Mouse (Mus musculus) CH12.LX (cell line): ENCODE measurements at regions not wholly inside any gene's neighbourhood (a gene's known extent, or its start where the extent isn't known, plus 50 kb on each side); places are given as distances from the start of the nearest gene placed in this dataset.

ENCODE experiments used
- DNase-seq: peaks from one replicate; pipeline ENCODE4 v3.0.0-alpha.2; 2013; ENCODE audit errors: extremely low read depth
- H3K27ac ChIP-seq: 2 replicates; pipeline ENCODE4 v1.5.1; 2012; ENCODE audit warnings: low read depth, mild to moderate bottlenecking, control low read depth, moderate library complexity; ENCODE audit not compliant: insufficient read depth
- H3K27me3 ChIP-seq: replicated peaks from 2 replicates; pipeline ENCODE3; 2012; ENCODE audit warnings: inconsistent platforms
- H3K36me3 ChIP-seq, 2 experiments: replicated peaks in 1 of 2; 2 replicates each; pipeline versions ENCODE3 to v1.6.1; 2012; ENCODE audit warnings: inconsistent platforms in 1 of 2, low read length in 1 of 2, mild to moderate bottlenecking in 1 of 2, mixed read lengths in 1 of 2, moderate library complexity in 1 of 2; ENCODE audit not compliant: control insufficient read depth in 1 of 2, insufficient read depth in 1 of 2
- H3K4me1 ChIP-seq, 2 experiments: 2 replicates each; pipeline ENCODE4 v1.6.1; 2012; ENCODE audit warnings: inconsistent platforms in 1 of 2, moderate library complexity in 1 of 2; ENCODE audit not compliant: insufficient read depth in 2 of 2, control insufficient read depth in 1 of 2
- H3K4me2 ChIP-seq: 2 replicates; pipeline ENCODE4 v1.6.1; 2012; ENCODE audit warnings: low read depth, mild to moderate bottlenecking, control low read depth; ENCODE audit not compliant: poor library complexity, insufficient read depth, severe bottlenecking
- H3K4me3 ChIP-seq, 3 experiments: fragments of 150-350 bp in 1 of 3; sonication (generic) in 1 of 3; replicated peaks in 1 of 3; 2 replicates each; pipeline versions ENCODE3 to v1.5.1; 2011 to 2012; ENCODE audit warnings: low read depth in 2 of 3, low read length in 2 of 3, mild to moderate bottlenecking in 2 of 3, moderate library complexity in 2 of 3, control low read depth in 1 of 3, improper control_type of control experiment in 1 of 3, inconsistent platforms in 1 of 3, mixed read lengths in 1 of 3; ENCODE audit not compliant: poor library complexity in 1 of 3
- H3K79me2 ChIP-seq: replicated peaks from 2 replicates; pipeline ENCODE4 v1.6.1; 2012; ENCODE audit warnings: mild to moderate bottlenecking, moderate library complexity; ENCODE audit not compliant: control insufficient read depth, poor library complexity, insufficient read depth, severe bottlenecking; ENCODE audit errors: extremely low read depth
- H3K9ac ChIP-seq: 2 replicates; pipeline ENCODE4 v1.6.1; 2012; ENCODE audit warnings: low read depth, mild to moderate bottlenecking, control low read depth, moderate library complexity; ENCODE audit not compliant: insufficient read depth
- H3K9me3 ChIP-seq: replicated peaks from 2 replicates; pipeline ENCODE3; 2012; ENCODE audit warnings: low read length, inconsistent platforms, mixed read lengths
- BHLHE40 ChIP-seq: IDR thresholded peaks from 2 replicates; pipeline ENCODE4 v1.6.1; 2011; ENCODE audit warnings: mild to moderate bottlenecking, low read depth, low read length, improper control_type of control experiment
- CTCF ChIP-seq, 2 experiments: IDR thresholded peaks in 1 of 2; conservative IDR thresholded peaks in 1 of 2; 2 replicates each; pipeline ENCODE4 v1.5.1; 2011 to 2012; ENCODE audit warnings: low read depth in 2 of 2, low read length in 2 of 2, improper control_type of control experiment in 1 of 2, inconsistent platforms in 1 of 2, mild to moderate bottlenecking in 1 of 2, moderate library complexity in 1 of 2
- HCFC1 ChIP-seq: IDR thresholded peaks from 2 replicates; pipeline ENCODE4 v1.6.1; 2012; ENCODE audit warnings: low read depth, mild to moderate bottlenecking, inconsistent platforms, low read length, improper control_type of control experiment
- JUND ChIP-seq: conservative IDR thresholded peaks from 2 replicates; pipeline ENCODE4 v1.6.1; 2011; ENCODE audit warnings: low read depth, low read length, improper control_type of control experiment
- MAFK ChIP-seq: IDR thresholded peaks from 2 replicates; pipeline ENCODE4 v1.6.1; 2011; ENCODE audit warnings: low read length, improper control_type of control experiment; ENCODE audit not compliant: insufficient replicate concordance
- MAX ChIP-seq: IDR thresholded peaks from 2 replicates; pipeline ENCODE4 v1.6.1; 2011; ENCODE audit warnings: low read length, improper control_type of control experiment
- MXI1 ChIP-seq: IDR thresholded peaks from 2 replicates; pipeline ENCODE4 v1.6.1; 2011; ENCODE audit warnings: mild to moderate bottlenecking, low read depth, low read length, improper control_type of control experiment
- MYC ChIP-seq: IDR thresholded peaks from 2 replicates; pipeline ENCODE4 v1.6.1; 2011; ENCODE audit warnings: low read depth, mild to moderate bottlenecking, improper control_type of control experiment, low read length
- NELFE ChIP-seq: IDR thresholded peaks from 2 replicates; pipeline ENCODE4 v1.6.1; 2011; ENCODE audit warnings: low read depth, low read length, improper control_type of control experiment
- POLR2A ChIP-seq: IDR thresholded peaks from 2 replicates; pipeline ENCODE4 v1.6.1; 2011; ENCODE audit warnings: low read depth, mild to moderate bottlenecking, improper control_type of control experiment, low read length
- POLR2AphosphoS2 ChIP-seq: IDR thresholded peaks from 2 replicates; pipeline ENCODE4 v1.6.1; 2011; ENCODE audit warnings: low read depth, low read length, improper control_type of control experiment
- TCF12 ChIP-seq: IDR thresholded peaks from 2 replicates; pipeline ENCODE4 v1.6.1; 2014; ENCODE audit warnings: low read depth, mild to moderate bottlenecking, inconsistent platforms, low read length, improper control_type of control experiment
- UBTF ChIP-seq: IDR thresholded peaks from 2 replicates; pipeline ENCODE4 v1.6.1; 2012; ENCODE audit warnings: low read depth, mild to moderate bottlenecking, inconsistent platforms, low read length, improper control_type of control experiment, moderate library complexity
- ZMIZ1 ChIP-seq: IDR thresholded peaks from 2 replicates; pipeline ENCODE4 v1.6.1; 2012; ENCODE audit warnings: low read depth, mild to moderate bottlenecking, inconsistent platforms, low read length, improper control_type of control experiment
- dilution Hi-C: fragments of 300-500 bp; cut with MboI; formaldehyde crosslinking; loops from 2 replicates; pipeline ENCODE4 v1.14.3; 2020; ENCODE audit warnings: low sequenced_read_pairs; ENCODE audit not compliant: extremely low pct_unique_long_range_greater_than_20kb, extremely low pct_ligation_motif_present
- in situ Hi-C: fragments of 300-500 bp; cut with MboI; formaldehyde crosslinking; loops from 3 replicates; pipeline ENCODE4 v1.14.3; 2019; ENCODE audit warnings: low sequenced_read_pairs, low pct_ligation_motif_present, low pct_unique_long_range_greater_than_20kb, mixed read lengths

DNA sequence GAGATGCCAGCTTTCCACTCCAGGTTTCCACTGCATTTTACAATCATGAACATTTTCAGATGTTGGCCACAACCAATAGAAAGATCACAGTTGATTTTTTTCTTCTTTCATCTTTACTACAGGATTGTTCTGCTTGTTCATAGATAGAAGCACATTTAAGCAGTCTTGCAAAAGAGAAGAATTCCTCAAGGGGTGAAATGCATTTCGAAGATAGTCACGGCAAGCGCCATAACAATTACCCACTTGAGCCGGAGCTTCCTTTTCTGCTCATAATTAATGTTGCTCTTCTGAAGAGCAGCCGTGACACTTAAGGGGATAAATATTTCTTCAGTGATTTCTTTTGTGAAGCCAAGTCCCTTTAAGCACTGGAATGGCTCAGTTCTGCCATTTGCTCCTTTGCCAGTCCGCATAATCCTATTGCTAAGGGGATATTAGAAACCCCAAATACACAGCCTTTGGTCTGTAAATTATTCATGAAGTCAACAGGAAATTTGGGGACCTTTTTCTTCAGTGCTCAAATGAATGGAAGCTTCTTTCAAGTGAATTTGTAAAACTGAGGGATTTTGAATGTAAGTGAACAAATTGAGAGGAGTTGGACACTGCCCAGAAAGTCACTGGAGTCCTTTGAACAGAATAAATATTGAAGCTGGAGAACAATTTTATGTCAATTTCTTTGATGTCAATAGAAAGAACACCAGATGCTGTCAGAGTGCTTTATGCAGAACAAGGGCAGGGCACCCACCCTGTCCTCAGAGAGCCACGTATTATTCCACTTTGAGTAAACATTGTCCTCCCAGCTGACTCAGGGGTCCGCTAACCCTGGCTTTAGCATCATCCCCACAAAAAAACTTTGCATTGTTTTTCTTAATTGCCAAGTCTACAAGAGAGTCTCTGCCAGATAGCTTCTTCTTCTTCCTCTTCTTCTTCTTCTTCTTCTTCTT, 74.1 kb upstream of the Adcy1 start:
- H3K4me1 ChIP-seq = no peaks in the 10 kb centered on the region
- no peaks in the 10 kb centered on the region for H3K9me3 ChIP-seq
- in situ Hi-C loops = no loop called here
- TF ChIP-seq MXI1 = no peak
- no peak for TF ChIP-seq MAX
- TF ChIP-seq JUND = no peak
- TF ChIP-seq UBTF = no peak
- no peak for TF ChIP-seq ZMIZ1
- no peak for TF ChIP-seq CTCF (conservative IDR thresholded peaks at IDR 0.05 in 1 of 2, IDR thresholded peaks at IDR 0.05 in 1 of 2; ENCODE audit: low read depth in 2 of 2, low read length in 2 of 2)
- no peak for TF ChIP-seq MAFK
- TF ChIP-seq, all 38 proteins: peak for 0
- DNase-seq = no peak
- Histone ChIP-seq H3K36me3 (no peaks in the 10 kb centered on the region), H3K27ac (no peak overlapping the region), H3K4me2 (no peak overlapping the region), H3K79me2 (no peaks in the 10 kb centered on the region), H3K4me3 (no peak overlapping the region), H3K27me3 (peaks cover 76% of the 10 kb centered on the region), H3K9ac (no peak overlapping the region)
- dilution Hi-C loops = no loop called here

DNA sequence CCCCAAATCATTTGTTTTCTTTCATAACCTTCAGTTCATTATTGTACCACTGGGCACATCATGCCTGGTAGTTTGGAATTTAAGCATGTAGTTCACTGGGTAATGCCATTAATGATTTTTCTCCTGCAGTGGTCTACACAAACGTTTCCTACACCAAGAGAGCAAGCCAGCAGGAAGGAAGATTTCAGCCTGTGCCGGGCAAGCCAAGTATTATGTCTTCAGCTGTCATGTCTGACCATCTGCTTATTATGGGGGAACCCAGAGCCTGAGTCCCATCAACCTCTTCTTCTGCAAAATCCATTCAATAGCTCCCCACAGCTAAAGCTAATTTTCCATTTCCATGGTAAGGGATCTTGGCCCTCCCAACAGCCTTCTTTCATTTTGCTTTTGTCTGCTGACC, 75.3 kb upstream of the Adcy1 start:
- H3K4me2 ChIP-seq = no peak overlapping the region
- H3K79me2 ChIP-seq = no peaks in the 10 kb centered on the region
- no peaks in the 10 kb centered on the region for H3K9me3 ChIP-seq
- H3K27ac ChIP-seq = no peak overlapping the region
- dilution Hi-C loops = no loop called here
- H3K9ac ChIP-seq = no peak overlapping the region
- H3K4me3 ChIP-seq = no peak overlapping the region
- H3K4me1 ChIP-seq = no peaks in the 10 kb centered on the region
- H3K36me3 ChIP-seq = no peaks in the 10 kb centered on the region
- peaks cover 70% of the 10 kb centered on the region for H3K27me3 ChIP-seq
- no peak for DNase-seq
- TF ChIP-seq NELFE (no peak), BHLHE40 (no peak), HCFC1 (no peak), MYC (no peak), POLR2A (no peak), TCF12 (no peak), MXI1 (no peak), CTCF (conservative IDR thresholded peaks at IDR 0.05 in 1 of 2, IDR thresholded peaks at IDR 0.05 in 1 of 2; ENCODE audit: low read depth in 2 of 2, low read length in 2 of 2) (no peak), POLR2AphosphoS2 (no peak), MAFK (no peak)
- TF ChIP-seq, all 38 proteins: peak for 0
- in situ Hi-C loops = no loop called here
